In genomic region chr13:43131741-43132191, GRCm38 (mm10) we compare ENCODE assay signal across 10 mouse cellular contexts. TPM values are rescaled to one million over a fixed set of nuclear protein-coding genes. Genes with fewer than 3 reads are reported as not detected.
DNase-seq lines count a peak whose midpoint lies in the region; ATAC-seq and TF ChIP-seq lines count a peak whose summit lies in the region.
"Had no signal": no experiment of that assay in that cellular context is flagged by ENCODE, and none has a peak within 500 bp of the region (broad histone marks: within the 10 kb centered on the region; RNA-seq: fewer than 3 reads in every experiment).

No protein-coding gene starts in this region.

- H3K27ac ChIP-seq in lung, embryonic 16.5 days (ENCODE audit: low read length): peak overlapping the region; percentile 85
- H3K27ac ChIP-seq in heart, embryonic 12.5 days (ENCODE audit: poor library complexity, severe bottlenecking): peak overlapping the region; percentile 93
- H3K27ac ChIP-seq in layer of hippocampus, adult 2 months: no peak overlapping the region
- H3K27ac ChIP-seq: left cerebral cortex, adult 2 months had no signal

- no peaks in the 10 kb centered on the region for H3K27me3 ChIP-seq in lung, embryonic 16.5 days (ENCODE audit: control insufficient read depth, insufficient read depth, low read depth, low read length)
- H3K27me3 ChIP-seq in heart, embryonic 12.5 days (replicated peaks): no peaks in the 10 kb centered on the region

- DNase-seq in lung, adult 18-20 months: no peak
- peak; percentile 12 to 26 for DNase-seq in kidney, adult 8-10 months
- peak; percentile 13 for DNase-seq in skeletal muscle tissue, adult 2 months (ENCODE audit: low read depth, low spot score)
- no peak for DNase-seq in layer of hippocampus, adult 2 months (ENCODE audit: low spot score in 2 of 2)
- no peak for DNase-seq in urinary bladder, postnatal 36 days (ENCODE audit: low spot score in 2 of 2)
- DNase-seq: cerebellum, adult 11 months had no signal

- ATAC-seq in lung, embryonic 16.5 days (ENCODE audit: low read depth): peak; percentile 84
- no peak for ATAC-seq in heart, embryonic 12.5 days (ENCODE audit: insufficient number of reproducible peaks, low FRiP score)
- ATAC-seq: forebrain, embryonic 16.5 days had no signal

- no peaks in the 10 kb centered on the region for H3K36me3 ChIP-seq in lung, embryonic 16.5 days (ENCODE audit: control insufficient read depth, insufficient read depth, low read length)
- H3K36me3 ChIP-seq in heart, embryonic 12.5 days: no peaks in the 10 kb centered on the region

- TF ChIP-seq CTCF in layer of hippocampus, adult 2 months (conservative IDR thresholded peaks at IDR 0.05): no peak

- H3K9ac ChIP-seq in lung, embryonic 16.5 days (ENCODE audit: low read length): 0 out of 2 replicates have a peak overlapping the region, but pooled peaks have one; percentile 22
- H3K9ac ChIP-seq in heart, embryonic 12.5 days: no peak overlapping the region; the same call in 1 of the 2 replicates

- peaks cover 28% of the 10 kb centered on the region for H3K4me1 ChIP-seq in lung, embryonic 16.5 days (replicated peaks; ENCODE audit: control insufficient read depth, insufficient read depth, low read length)
- peaks cover 45% of the 10 kb centered on the region for H3K4me1 ChIP-seq in heart, embryonic 12.5 days (replicated peaks)

- H3K4me2 ChIP-seq in lung, embryonic 16.5 days (ENCODE audit: low read depth, low read length): no peak overlapping the region
- H3K4me2 ChIP-seq in heart, embryonic 12.5 days: no peak overlapping the region

- H3K4me3 ChIP-seq in lung, embryonic 16.5 days (ENCODE audit: low read length): no peak overlapping the region
- no peak overlapping the region for H3K4me3 ChIP-seq in heart, embryonic 12.5 days
- H3K4me3 ChIP-seq in layer of hippocampus, adult 2 months: no peak overlapping the region
- H3K4me3 ChIP-seq: left cerebral cortex, adult 2 months had no signal

- H3K9me3 ChIP-seq in lung, embryonic 16.5 days (ENCODE audit: control insufficient read depth, low read length): no peaks in the 10 kb centered on the region
- H3K9me3 ChIP-seq in heart, embryonic 12.5 days (replicated peaks): no peaks in the 10 kb centered on the region

- WGBS in lung, embryonic 16.5 days: 37% methylated on average over 10 of the region's 10 CpGs
- 16% methylated on average over 10 of the region's 10 CpGs for WGBS in heart, embryonic 12.5 days

RNA-seq across cellular contexts. Expression of gene Tbc1d7, which starts 39.5 kb away (rescaled TPM):
- polyA plus RNA-seq in lung, embryonic 16.5 days (2015; fragmentation: Nextera tagmentation; extraction: Ambion mirVana): 44.4 and 47.3 TPM in 2 replicates
- polyA plus RNA-seq in heart, embryonic 12.5 days (2016; fragmentation: Nextera tagmentation; extraction: Ambion mirVana): 50.9 and 52.3 TPM in 2 replicates
- total RNA-seq in layer of hippocampus, adult 2 months (2021): 10 to 100 TPM; 26.0 to 27.2 TPM

Comparison
In these comparisons a context has a peak if more than half of its experiments do, and no peak if none do; other contexts are left out.
1. DNase-seq: peak in kidney, adult 8-10 months (2 of 2) and skeletal muscle tissue, adult 2 months (single experiment); none in lung, adult 18-20 months (0 of 2), layer of hippocampus, adult 2 months (0 of 2) and urinary bladder, postnatal 36 days (0 of 2).